Mouse (Mus musculus) thymus, adult 2 months (tissue): ENCODE results near the gene Echdc3.

ENCODE experiments used
- CTCF ChIP-seq: fragments of 200-500 bp; IDR thresholded peaks from 2 replicates; pipeline ENCODE4 v1.5.1; 2012; ENCODE audit warnings: mild to moderate bottlenecking, control low read depth, low read length, moderate library complexity, borderline replicate concordance; ENCODE audit not compliant: control insufficient read depth, poor library complexity, insufficient read depth; ENCODE audit errors: extremely low read depth
- POLR2A ChIP-seq: fragments of 200-500 bp; IDR thresholded peaks from 2 replicates; pipeline ENCODE4 v1.6.1; 2012; ENCODE audit warnings: mild to moderate bottlenecking, low read length, control low read depth, moderate library complexity; ENCODE audit not compliant: control insufficient read depth, poor library complexity, insufficient read depth; ENCODE audit errors: extremely low read depth

GRCm38 (mm10) chr2:6261718-6262117 lies 48.9 kb upstream of the Echdc3 start:
- TF ChIP-seq CTCF (no peak), POLR2A (no peak)
